Mouse (Mus musculus) fibroblast of lung, adult 2 months (primary cell): Measurements from ENCODE around the gene Hddc3.
A peak's percentile ranks its signal among the peaks of the same experiment; 100 is the strongest.
"Not testable (repeated sequence)": the region's sequence is repeated elsewhere in the genome, so short reads cannot be mapped to it uniquely, and the experiment has no call there.

Source experiments
- DNase-seq: peaks from one replicate; pipeline ENCODE4 v3.0.0-alpha.2; 2011; ENCODE audit warnings: low read depth

Gene Hddc3

GRCm38 (mm10) chr7:80369967-80370431 lies 27.1 kb downstream of the Hddc3 start:
- DNase-seq = no peak

- DNase-seq = no peak
These were observed 27.7 kb downstream of the Hddc3 start for GRCm38 (mm10) chr7:80370649-80371040.

- no peak for DNase-seq
These were observed 28.3 kb downstream of the Hddc3 start, which contains the start of gene Man2a2 for GRCm38 (mm10) chr7:80371041-80371751. TSS of gene Man2a2 (minus strand) at chr7:80371375.

DNA sequence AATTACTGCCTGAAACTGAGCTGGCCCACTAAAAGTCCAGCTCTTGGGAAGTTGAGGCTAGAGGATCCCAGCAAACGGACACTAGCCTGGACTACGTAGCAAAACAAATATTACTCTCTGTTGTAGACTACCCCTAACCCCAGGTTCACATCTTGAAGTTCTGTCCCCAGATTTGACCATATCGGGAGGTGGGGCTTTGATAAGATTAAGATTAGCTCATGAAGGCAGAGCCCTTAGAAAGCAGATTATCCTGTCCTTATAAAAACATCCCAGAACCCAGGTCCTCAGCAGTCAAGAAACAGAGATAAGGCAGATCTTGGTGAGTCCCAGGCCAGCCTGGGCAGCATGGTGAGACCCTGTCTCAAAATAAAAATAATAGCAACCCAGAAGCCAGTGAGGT lies 29.3 kb downstream of the Hddc3 start:
- no peak for DNase-seq

- no peak for DNase-seq
These were observed 29.8 kb downstream of the Hddc3 start for GRCm38 (mm10) chr7:80372667-80373066.

DNA sequence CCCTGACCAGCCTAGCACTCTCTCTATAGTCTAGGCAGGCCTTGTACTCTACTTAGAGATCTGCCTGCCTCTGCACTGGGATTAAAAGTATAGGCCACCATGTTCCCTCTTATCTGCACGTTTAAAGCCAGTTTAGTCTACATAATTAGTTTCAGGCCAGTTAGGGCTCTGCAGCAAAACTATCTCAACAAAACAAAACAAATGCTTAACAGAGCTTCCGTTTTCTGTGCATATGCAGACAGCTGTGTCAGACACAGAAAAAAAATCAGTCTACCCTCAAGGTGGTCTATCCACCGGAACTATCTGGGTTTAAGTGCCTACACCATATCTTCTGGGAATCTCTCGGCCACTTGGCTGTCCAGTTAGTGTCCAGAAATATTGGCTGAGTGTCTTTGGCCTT lies 30.4 kb downstream of the Hddc3 start:
- DNase-seq = no peak

GRCm38 (mm10) chr7:80373850-80374249 lies 30.9 kb downstream of the Hddc3 start:
- no peak for DNase-seq

GRCm38 (mm10) chr7:80374280-80374679 lies 31.4 kb downstream of the Hddc3 start:
- no peak for DNase-seq

GRCm38 (mm10) chr7:80374733-80375132 lies 31.8 kb downstream of the Hddc3 start:
- no peak for DNase-seq

DNA sequence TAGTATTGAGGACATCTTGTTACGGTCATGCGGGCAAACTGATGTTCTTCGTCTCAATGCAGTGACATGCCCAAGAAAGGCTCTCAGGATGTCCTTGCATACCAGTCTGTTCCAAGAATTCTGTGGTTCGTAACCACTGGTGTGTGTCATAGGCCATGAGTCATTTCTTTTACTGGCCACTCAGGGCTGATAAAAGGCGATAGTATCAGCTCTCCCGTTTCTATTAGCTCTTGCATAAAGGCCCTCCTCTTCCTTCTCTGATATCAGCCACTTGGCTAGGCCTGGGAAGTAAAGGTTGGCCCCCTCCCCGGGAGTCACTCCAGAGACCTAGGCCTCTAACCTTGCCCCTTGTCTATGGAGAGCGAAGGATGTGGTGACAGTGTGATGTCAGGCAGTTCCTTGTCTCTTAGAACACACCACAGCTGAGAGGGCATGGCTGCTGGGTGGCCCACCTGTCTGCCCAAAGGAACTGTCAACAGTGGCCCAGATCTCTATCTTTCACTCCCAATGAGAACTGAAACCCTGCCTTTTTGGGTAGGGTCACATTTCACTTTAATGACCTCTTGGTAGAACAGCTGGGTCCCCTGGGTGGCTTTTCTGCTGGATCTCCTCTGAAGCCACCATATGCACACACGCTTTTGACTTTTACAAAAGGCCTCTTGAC lies 32.6 kb downstream of the Hddc3 start:
- peak; percentile 60 for DNase-seq

GRCm38 (mm10) chr7:80376192-80376591 lies 33.3 kb downstream of the Hddc3 start:
- no peak for DNase-seq

DNA sequence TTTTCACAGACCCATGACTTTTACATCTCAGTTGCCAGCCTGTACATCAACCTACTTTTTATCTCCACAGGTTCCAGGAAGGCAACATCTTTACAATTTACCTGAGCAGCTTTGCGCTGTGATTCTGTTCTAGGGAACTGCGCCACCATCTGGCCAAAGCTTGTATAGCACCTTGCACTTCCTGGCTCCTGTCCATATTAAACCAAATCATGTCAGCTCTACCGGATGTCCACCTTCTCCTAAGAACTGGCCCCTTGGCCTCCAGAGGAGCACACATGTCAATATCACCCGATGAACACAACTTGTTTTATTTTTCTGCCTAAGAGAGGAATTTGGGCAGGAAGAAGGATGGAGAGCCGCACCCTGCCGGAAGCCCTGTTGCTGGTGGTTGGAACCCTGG lies 34.6 kb downstream of the Hddc3 start:
- DNase-seq = no peak

DNA sequence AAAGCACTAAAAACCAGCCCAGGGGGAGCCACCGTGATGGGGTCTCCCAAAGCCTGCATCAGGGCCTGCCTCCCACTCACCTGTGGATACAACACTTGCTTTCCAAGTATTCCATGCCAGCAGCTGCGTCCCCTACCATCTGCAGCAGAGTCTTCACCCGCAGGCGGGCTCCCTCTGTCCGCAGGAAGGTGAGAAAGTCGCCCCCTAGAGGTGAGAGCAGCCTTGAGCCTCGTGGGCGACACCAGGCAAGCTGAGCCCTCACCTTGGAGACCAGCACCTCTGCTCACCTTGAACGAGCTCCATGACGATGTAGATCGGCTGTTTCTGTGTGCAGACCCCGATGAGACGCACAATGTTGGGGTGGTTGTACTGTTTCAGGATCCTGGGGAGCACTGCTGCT lies 36.6 kb downstream of the Hddc3 start:
- no peak for DNase-seq

DNA sequence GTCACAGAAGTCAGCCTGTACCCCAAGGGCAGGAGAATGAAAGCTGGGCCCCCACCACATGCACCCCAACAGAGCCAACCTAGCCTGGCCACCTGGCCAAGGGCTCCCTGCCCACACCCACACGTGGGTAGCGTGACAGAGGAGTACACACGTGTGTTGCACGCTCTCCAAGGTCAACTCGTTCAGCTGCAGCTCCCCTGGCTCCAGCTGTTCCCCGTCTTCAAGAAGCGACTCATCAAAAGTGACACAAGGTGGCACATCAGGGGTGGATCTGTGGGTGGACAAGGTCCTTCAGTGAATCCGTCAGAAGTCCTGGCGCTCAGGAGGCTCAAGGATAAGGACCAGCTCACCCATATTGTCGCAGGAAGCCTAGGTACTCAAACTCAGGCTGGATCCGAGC lies 40.0 kb downstream of the Hddc3 start:
- DNase-seq = no peak

GRCm38 (mm10) chr7:80386235-80386930 lies 43.5 kb downstream of the Hddc3 start:
- DNase-seq = peak; percentile 69

GRCm38 (mm10) chr7:80387033-80387632 lies 44.2 kb downstream of the Hddc3 start:
- no peak for DNase-seq

GRCm38 (mm10) chr7:80387633-80388543 lies 45.0 kb downstream of the Hddc3 start, which contains the start of gene Fes:
TSS of gene Fes (minus strand) at chr7:80387946.
- DNase-seq = no peak

- no peak for DNase-seq
These were observed 49.2 kb downstream of the Hddc3 start for GRCm38 (mm10) chr7:80392119-80392518.

- no peak for DNase-seq
These were observed 51.7 kb downstream of the Hddc3 start for GRCm38 (mm10) chr7:80394600-80394999.

DNA sequence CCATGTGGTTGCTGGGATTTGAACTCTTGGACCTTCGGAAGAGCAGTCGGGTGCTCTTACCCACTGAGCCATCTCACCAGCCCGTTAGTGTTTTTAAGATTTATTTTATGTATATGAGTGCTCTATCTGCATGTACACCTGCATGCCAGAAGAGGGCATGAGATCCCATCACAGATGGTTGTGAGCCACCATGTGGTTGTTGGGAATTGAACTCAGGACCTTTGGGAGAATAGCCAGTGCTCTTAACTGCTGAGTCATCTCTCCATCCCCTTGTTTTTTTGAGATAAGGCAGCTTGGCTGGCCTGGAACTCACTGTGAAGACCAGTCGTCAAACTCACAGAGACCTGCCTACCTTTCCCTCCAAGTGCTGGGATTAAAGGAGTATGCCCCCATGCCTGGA lies 53.5 kb downstream of the Hddc3 start:
- not testable (repeated sequence) for DNase-seq

DNA sequence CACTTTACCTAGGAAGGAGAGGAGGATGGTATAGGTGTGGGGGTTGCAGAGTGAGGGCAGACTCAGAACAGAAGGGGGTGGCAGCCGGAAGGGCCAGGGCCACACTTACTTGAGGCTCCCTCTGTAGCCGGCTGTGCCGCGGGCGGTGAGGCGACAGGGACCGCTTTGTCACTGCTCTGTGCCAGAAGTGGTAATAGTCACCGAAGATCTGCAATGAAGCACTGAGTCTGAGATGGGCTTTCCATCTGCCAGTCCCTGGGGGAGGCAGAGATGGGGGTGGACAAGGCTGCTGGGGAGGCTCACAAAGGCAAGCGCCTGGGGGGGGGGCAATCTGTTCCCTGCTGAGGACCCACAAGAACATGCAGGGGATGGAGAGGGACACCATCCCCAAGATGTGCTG lies 55.1 kb downstream of the Hddc3 start:
- DNase-seq = no peak
